Mouse (Mus musculus) midbrain, embryonic 15.5 days (tissue): ENCODE results near the gene Hspa12b. TPM values are rescaled to one million over a fixed set of nuclear protein-coding genes. Genes with fewer than 3 reads are reported as not detected.

Source experiments
- ATAC-seq: fragments of 200-750 bp; cut with Nextera tagmentation; replicated peaks from 2 replicates; pipeline ENCODE4 v1.8.0; 2017; ENCODE audit warnings: moderate TSS enrichment
- H3K27ac ChIP-seq: fragments of 300-500 bp; sonication (generic); 2 replicates; pipeline ENCODE4 v1.5.1; 2015; ENCODE audit warnings: mild to moderate bottlenecking, inconsistent platforms
- H3K27me3 ChIP-seq: fragments of 300-500 bp; sonication (generic); replicated peaks from 2 replicates; pipeline ENCODE4 v1.6.1; 2015; ENCODE audit warnings: inconsistent platforms
- H3K36me3 ChIP-seq: fragments of 300-500 bp; sonication (generic); replicated peaks from 2 replicates; pipeline ENCODE4 v1.6.1; 2015; ENCODE audit warnings: inconsistent platforms
- H3K4me1 ChIP-seq: fragments of 300-500 bp; sonication (generic); 2 replicates; pipeline ENCODE4 v1.6.1; 2015; ENCODE audit warnings: inconsistent platforms
- H3K4me2 ChIP-seq: fragments of 300-500 bp; sonication (generic); 2 replicates; pipeline ENCODE4 v1.6.1; 2015; ENCODE audit warnings: inconsistent platforms, mild to moderate bottlenecking, moderate library complexity
- H3K4me3 ChIP-seq: fragments of 300-500 bp; sonication (generic); 2 replicates; pipeline ENCODE4 v1.5.1; 2015; ENCODE audit warnings: mild to moderate bottlenecking, inconsistent platforms
- H3K9ac ChIP-seq: fragments of 300-500 bp; sonication (generic); 2 replicates; pipeline ENCODE4 v1.6.1; 2015; ENCODE audit warnings: mild to moderate bottlenecking, inconsistent platforms
- H3K9me3 ChIP-seq: fragments of 300-500 bp; sonication (generic); 2 replicates; pipeline ENCODE4 v1.6.1; 2016; ENCODE audit warnings: inconsistent platforms
- WGBS: fragments of 180-500 bp; shearing (Covaris S2); methylation state at CpG from one replicate; pipeline ENCODE4 v1.1.7; 2015; ENCODE audit warnings: mixed read lengths; 5-methylcytosine and 5-hydroxymethylcytosine counted together
- polyA plus RNA-seq: library from polyadenylated mRNA; unstranded; fragments of >200 nt; fragmentation: Nextera tagmentation; extraction: Ambion mirVana; gene quantifications from 2 replicates; pipeline ENCODE4 v1.2.1, GENCODE M21; 2015

Gene Hspa12b
- polyA plus RNA-seq, 1 experiment from 2014 or later = 4.6 TPM

DNA sequence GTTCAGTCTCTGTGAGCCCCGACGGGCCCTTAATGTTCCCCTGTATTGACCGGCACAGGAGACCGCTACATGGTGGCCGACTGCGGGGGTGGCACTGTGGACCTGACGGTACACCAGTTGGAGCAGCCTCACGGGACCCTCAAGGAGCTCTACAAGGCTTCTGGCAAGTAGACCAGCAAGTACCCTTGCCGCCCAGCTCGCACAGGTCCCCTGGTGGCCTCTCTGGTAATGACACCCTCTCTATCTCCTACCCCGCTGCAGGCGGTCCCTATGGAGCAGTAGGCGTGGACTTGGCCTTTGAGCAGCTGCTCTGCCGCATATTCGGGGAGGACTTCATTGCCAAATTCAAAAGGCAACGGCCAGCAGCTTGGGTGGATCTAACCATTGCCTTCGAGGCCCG is 15.5 kb downstream of the Hspa12b start:
- no peaks in the 10 kb centered on the region for H3K4me1 ChIP-seq
- no peaks in the 10 kb centered on the region for H3K9me3 ChIP-seq
- WGBS = 32% methylated on average over 18 of the region's 18 CpGs
- H3K36me3 ChIP-seq = peaks cover 25% of the 10 kb centered on the region; the same call in 1 of the 2 replicates
- ATAC-seq = no peak
- H3K9ac ChIP-seq = no peak overlapping the region
- no peak overlapping the region for H3K27ac ChIP-seq
- no peaks in the 10 kb centered on the region for H3K27me3 ChIP-seq
- no peak overlapping the region for H3K4me2 ChIP-seq
- no peak overlapping the region for H3K4me3 ChIP-seq

DNA sequence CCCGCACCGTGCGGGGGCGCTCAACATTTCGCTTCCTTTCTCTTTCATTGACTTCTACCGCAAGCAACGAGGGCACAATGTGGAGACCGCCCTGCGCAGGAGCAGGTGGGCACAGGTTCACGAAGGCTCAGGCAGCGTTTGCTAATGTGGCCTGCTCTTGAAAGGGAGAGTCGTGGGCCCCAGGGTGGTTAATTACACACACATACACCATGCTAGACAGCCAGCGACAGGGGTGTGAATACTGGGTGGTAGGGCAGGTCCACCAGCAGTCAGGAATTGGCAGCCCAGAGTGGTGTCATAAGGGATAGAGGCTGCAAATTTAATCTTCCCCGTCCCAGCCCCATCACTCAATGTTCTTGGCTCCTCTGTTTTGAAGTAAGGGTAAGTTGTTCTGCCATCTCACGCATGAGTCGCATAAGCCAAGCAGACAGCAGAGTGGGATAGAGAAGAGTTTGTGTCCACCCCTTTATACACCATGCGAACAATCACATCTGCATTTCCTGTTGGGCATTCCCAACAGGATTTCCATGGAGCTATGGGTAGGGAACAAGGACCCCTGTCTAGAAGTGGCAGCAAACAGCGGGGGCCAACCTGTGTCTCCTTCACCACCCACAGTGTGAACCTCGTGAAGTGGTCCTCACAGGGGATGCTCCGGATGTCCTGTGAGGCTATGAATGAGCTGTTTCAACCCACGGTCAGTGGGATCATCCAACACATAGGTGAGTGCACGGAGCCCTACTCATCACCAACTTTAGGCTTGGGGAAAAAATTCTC is 16.1 kb downstream of the Hspa12b start:
- ATAC-seq = no peak
- no peak overlapping the region for H3K4me2 ChIP-seq
- H3K27ac ChIP-seq = no peak overlapping the region
- H3K36me3 ChIP-seq = peaks cover 31% of the 10 kb centered on the region; the same call in 1 of the 2 replicates
- no peaks in the 10 kb centered on the region for H3K9me3 ChIP-seq
- no peak overlapping the region for H3K9ac ChIP-seq
- H3K4me1 ChIP-seq = no peaks in the 10 kb centered on the region
- no peak overlapping the region for H3K4me3 ChIP-seq
- no peaks in the 10 kb centered on the region for H3K27me3 ChIP-seq
- WGBS = 72% methylated on average over 22 of the region's 22 CpGs

DNA sequence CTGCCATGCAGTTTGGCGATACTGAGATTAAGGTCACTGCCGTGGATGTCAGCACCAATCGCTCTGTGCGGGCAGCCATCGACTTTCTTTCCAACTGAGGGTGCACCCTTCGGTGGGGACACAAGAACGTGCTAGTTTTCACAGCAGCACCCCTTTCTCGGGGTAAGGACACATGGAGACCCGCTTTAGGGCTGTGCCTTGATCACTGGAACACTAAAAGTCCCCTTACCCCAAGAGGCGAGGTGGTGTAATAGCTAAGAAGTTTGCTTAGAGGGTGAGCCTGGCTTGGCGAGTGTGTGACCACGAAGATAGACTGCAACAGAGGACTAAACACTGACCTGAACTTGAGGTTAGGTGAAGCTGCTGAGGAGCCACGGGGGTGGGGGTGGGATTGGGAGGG is 18.0 kb downstream of the Hspa12b start:
- Histone ChIP-seq H3K9me3 (no peaks in the 10 kb centered on the region), H3K4me1 (no peaks in the 10 kb centered on the region), H3K27ac (no peak overlapping the region), H3K4me3 (no peak overlapping the region), H3K36me3 (peaks cover 37% of the 10 kb centered on the region), H3K4me2 (no peak overlapping the region), H3K9ac (no peak overlapping the region), H3K27me3 (no peaks in the 10 kb centered on the region)
- WGBS = 76% methylated on average over 13 of the region's 13 CpGs
- no peak for ATAC-seq

DNA sequence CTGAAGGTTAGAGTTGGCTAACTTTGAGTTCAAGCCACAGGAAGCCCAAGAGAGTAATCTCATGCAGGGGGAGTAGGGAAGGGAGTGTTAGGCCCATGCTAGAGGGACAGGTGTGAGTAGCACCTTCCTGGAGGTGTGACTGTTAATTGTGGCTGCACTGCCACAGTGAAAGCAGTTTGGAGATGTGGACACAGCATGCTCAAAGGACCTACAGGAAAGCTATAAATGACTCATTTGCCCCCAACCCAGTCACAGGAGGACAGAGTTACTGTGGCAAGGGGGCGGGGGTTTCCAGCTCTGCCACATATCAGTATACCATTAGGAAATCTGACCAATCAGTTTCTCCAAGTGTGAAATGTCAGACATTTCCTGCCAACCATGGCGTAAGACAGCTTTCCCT is 18.5 kb downstream of the Hspa12b start:
- 95% methylated on average over 2 of the region's 2 CpGs for WGBS
- Histone ChIP-seq H3K27ac (no peak overlapping the region), H3K36me3 (peaks cover 37% of the 10 kb centered on the region), H3K4me1 (no peaks in the 10 kb centered on the region), H3K4me2 (no peak overlapping the region), H3K4me3 (no peak overlapping the region), H3K9ac (no peak overlapping the region), H3K9me3 (no peaks in the 10 kb centered on the region), H3K27me3 (no peaks in the 10 kb centered on the region)
- ATAC-seq = no peak

DNA sequence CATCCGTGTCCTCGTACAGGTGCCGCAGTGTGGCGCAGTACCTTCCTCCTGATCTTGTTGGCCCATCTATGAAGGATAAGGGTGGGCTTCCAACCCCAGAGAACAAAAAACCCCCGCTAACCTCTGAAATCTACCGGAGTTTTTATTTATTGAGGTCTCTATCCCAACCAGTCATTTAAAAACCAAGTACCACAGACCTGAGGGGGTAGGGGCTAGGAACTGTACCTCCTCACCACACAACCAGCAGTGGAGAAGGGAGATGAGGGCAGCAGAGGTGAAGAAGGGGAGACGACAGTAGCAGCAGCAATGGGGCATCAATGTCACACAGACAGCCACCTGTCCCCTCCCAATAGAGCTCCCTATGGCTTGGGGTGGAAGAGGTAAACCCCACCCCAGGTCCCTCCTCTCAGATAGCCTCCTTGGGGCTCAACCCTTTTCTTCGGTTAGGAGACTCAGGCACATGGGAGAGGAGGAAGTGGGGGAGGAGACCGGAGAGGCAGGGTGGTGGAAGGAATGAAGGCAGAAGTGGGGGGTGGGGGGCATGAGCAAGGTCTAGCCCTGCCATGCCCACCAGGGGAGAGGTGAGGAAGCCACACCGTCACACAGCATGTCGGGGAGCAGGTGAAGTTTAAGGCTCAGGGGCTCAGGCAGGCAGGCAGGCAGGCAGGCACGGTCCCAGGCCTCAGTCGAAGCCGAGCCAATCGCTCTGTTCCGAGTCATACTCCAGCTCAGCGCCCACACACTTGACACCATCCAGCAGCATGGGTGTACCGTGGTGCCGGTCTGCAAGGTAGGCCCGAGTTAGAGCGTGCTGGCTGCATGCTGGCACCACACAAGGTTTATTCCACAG is 19.3 kb downstream of the Hspa12b start:
- no peak overlapping the region for H3K4me3 ChIP-seq
- WGBS = 89% methylated on average over 21 of the region's 21 CpGs
- no peak overlapping the region for H3K27ac ChIP-seq
- H3K9ac ChIP-seq = no peak overlapping the region
- H3K27me3 ChIP-seq = no peaks in the 10 kb centered on the region
- ATAC-seq = no peak
- no peak overlapping the region for H3K4me2 ChIP-seq
- H3K4me1 ChIP-seq = no peaks in the 10 kb centered on the region
- peaks cover 37% of the 10 kb centered on the region for H3K36me3 ChIP-seq
- no peaks in the 10 kb centered on the region for H3K9me3 ChIP-seq

DNA sequence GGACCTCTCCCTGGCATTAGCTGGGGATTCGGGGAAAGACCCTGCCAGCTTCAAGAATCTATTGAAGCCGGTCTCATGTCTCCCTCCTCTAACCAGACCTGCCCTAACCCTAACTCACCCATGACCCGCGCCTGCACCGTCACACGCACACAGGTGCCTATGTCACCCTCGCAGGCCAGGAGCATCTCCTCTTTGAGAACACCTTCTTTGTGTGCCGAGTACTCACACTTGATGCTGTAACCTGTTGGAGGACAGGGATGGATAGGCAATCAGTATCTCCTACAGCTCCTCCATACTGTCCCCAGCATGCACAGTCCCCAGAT is 19.9 kb downstream of the Hspa12b start:
- no peaks in the 10 kb centered on the region for H3K27me3 ChIP-seq
- H3K27ac ChIP-seq = no peak overlapping the region
- H3K9me3 ChIP-seq = no peaks in the 10 kb centered on the region
- H3K4me2 ChIP-seq = no peak overlapping the region
- ATAC-seq = no peak
- peaks cover 37% of the 10 kb centered on the region for H3K36me3 ChIP-seq
- no peaks in the 10 kb centered on the region for H3K4me1 ChIP-seq
- WGBS = 95% methylated on average over 8 of the region's 8 CpGs
- no peak overlapping the region for H3K9ac ChIP-seq
- no peak overlapping the region for H3K4me3 ChIP-seq

DNA sequence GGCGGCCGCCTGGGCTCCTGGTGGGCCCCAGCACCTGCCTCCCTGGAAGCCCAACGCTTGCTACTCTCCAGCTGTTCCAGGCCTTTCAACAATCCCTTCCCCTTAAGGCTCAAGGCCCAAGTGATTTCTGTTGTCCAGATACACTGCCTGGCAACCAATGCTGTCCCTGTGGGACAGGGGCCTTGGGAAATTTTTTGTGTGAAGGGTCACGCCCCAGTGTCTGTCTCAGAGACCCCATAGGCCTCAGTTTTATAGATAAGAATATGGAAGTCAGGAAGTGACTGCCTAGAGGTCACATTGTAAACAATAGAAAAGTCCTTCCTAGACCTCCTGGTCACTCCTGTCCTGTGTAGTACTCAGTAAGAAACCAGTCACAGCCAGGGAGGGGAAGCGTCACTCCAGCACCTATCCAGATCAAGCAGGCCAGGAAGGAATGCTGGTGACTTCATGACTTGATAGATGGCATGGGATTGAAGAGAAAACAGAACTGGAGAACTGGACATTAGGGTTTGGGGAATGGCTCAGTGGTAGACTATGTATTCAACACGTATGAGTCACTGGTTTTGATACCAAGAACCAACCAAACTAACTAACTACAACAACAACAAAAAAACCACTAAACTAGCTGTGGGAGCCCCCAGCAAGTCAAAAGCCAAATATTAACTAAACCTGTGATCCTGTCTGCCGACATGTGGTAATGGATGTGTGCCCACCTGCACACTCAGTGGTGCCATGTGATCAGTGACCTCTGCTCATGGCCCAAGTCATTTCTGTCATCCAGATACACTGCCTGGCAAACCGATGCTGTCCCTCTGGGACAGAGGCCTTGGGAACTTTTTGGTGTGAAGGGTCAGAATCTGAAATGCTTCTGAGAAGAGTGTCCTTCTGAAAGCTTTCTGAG is 21.5 kb downstream of the Hspa12b start:
- Histone ChIP-seq H3K9ac (no peak overlapping the region), H3K4me2 (no peak overlapping the region), H3K27ac (no peak overlapping the region), H3K4me3 (no peak overlapping the region), H3K4me1 (no peaks in the 10 kb centered on the region), H3K9me3 (no peaks in the 10 kb centered on the region), H3K27me3 (no peaks in the 10 kb centered on the region), H3K36me3 (peaks cover 37% of the 10 kb centered on the region)
- no peak for ATAC-seq
- 94% methylated on average over 8 of the region's 8 CpGs for WGBS

DNA sequence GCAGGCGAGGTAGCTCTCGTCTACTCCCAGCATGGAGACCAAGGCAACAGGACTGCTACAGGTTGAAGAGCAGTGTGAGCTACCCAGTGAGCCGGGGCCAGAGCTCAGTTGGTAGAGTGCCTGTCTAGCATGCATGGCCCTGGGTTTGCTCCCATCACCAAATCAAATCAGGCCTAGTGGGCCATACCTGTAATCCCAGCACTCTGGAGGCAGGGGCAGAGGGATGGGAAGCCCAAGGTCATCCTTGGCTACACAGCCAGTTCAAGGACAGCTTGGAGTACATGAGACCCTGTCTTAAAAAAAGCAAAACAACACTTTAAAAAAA is 22.1 kb downstream of the Hspa12b start:
- Histone ChIP-seq H3K9me3 (no peaks in the 10 kb centered on the region), H3K4me2 (no peak overlapping the region), H3K27ac (no peak overlapping the region), H3K36me3 (peaks cover 37% of the 10 kb centered on the region), H3K4me1 (no peaks in the 10 kb centered on the region), H3K9ac (no peak overlapping the region), H3K27me3 (no peaks in the 10 kb centered on the region), H3K4me3 (no peak overlapping the region)
- WGBS = 96% methylated on average over 3 of the region's 3 CpGs
- no peak for ATAC-seq

DNA sequence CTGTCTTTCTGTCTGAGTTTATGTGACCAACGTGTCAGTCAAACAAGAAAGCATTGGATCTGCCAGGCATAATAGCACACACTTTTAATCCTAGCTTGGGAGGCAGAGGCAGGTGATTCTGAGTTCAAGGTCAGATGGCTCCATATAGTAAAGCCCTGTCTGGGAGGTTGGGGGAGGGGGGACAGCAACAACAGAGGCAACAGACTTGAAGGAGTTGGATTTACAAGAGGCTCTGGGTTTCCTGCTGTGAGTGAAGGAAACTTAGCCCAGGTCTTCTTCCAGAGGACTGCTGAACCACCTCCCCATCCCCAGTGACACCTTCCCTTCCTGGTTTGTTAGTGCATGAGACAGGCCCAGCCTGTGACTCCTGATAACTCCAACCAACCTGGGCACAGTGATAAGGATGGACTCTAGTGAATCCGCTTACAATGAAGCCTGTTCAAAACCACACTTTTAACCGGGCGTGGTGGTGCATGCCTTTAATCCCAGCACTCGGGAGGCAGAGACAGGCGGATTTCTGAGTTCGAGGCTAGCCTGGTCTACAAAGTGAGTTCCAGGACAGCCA is 25.2 kb downstream of the Hspa12b start:
- Histone ChIP-seq H3K4me1 (peaks cover 6% of the 10 kb centered on the region), H3K27me3 (no peaks in the 10 kb centered on the region), H3K9ac (no peak overlapping the region), H3K9me3 (no peaks in the 10 kb centered on the region), H3K4me3 (no peak overlapping the region), H3K36me3 (peaks cover 15% of the 10 kb centered on the region), H3K4me2 (no peak overlapping the region), H3K27ac (no peak overlapping the region)
- ATAC-seq = no peak
- WGBS = 87% methylated on average over 7 of the region's 7 CpGs

DNA sequence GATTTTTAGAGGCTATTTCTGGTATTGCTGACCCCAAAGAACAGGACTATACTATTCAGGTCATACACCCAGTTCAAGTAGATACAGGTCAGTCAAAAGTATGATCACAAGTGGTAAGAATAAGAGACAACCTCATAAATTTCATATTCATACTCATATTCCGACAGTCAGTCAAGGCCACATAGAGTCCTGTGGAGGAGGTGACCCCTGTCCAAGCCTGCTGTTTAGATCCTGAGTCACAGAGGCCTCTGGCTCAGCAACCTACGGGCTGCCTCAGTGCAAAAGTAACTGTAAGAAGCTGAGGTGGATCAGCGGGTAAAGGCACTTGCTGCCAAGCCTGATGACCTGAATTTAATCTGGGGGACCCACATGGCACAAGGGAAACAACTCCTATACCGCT is 27.0 kb downstream of the Hspa12b start:
- H3K4me1 ChIP-seq = peaks cover 24% of the 10 kb centered on the region
- no peak overlapping the region for H3K4me2 ChIP-seq
- 91% methylated on average over 4 of the region's 4 CpGs for WGBS
- no peak for ATAC-seq
- H3K9me3 ChIP-seq = no peaks in the 10 kb centered on the region
- no peaks in the 10 kb centered on the region for H3K27me3 ChIP-seq
- H3K4me3 ChIP-seq = no peak overlapping the region
- no peak overlapping the region for H3K9ac ChIP-seq
- H3K36me3 ChIP-seq = peaks cover 3% of the 10 kb centered on the region
- H3K27ac ChIP-seq = no peak overlapping the region

DNA sequence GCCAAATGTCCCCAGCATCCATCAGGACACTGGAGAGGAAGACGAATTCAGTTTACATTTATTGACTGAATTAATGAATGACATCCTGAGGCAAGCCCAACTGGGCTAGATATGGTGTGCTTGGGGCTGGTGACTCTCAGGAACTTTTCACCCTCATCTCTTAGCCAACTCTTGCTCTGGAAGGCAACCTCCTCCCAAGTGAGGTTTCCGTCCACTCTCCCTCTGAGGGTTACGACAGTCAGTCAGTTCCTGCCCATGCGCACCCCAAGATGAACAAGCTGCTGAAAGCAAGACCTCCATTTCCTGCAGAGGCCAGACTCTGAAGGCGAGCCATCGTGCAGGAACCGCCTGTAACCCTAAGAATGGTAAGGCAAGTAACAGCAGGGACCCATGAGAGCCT is 29.9 kb downstream of the Hspa12b start:
- WGBS = 96% methylated on average over 7 of the region's 7 CpGs
- Histone ChIP-seq H3K4me2 (no peak overlapping the region), H3K9me3 (no peaks in the 10 kb centered on the region), H3K27ac (no peak overlapping the region), H3K36me3 (no peaks in the 10 kb centered on the region; the same call in 1 of the 2 replicates), H3K4me1 (peaks cover 33% of the 10 kb centered on the region), H3K4me3 (no peak overlapping the region), H3K27me3 (no peaks in the 10 kb centered on the region), H3K9ac (no peak overlapping the region; the same call in 1 of the 2 replicates)
- no peak for ATAC-seq

DNA sequence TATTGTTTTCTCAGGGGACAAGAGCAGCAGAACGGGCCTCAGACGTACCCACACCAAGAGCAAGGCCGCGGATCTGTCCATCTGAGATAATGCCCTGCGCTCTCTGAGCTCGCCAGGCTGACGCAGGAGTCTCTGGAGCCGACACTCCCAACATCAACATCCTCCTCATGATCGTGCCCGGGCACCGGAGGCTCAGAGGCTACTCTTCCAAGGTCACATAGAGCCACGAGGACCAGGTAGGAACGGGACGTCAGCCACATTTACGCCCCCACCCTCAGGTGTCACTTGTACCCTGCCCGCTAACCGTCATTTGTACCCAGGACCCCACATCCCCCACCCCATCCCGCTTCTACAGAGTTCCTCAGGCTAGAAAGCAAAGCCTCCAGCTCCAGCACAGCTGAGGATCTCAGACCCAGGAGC is 32.4 kb downstream of the Hspa12b start:
- H3K4me1 ChIP-seq = peaks cover 33% of the 10 kb centered on the region
- H3K9ac ChIP-seq = peak overlapping the region; percentile 79
- no peaks in the 10 kb centered on the region for H3K36me3 ChIP-seq
- H3K4me3 ChIP-seq = peak overlapping the region; percentile 82
- H3K27ac ChIP-seq = peak overlapping the region; percentile 91
- 0% methylated on average over 18 of the region's 18 CpGs for WGBS
- no peaks in the 10 kb centered on the region for H3K27me3 ChIP-seq
- peak overlapping the region; percentile 78 for H3K4me2 ChIP-seq
- no peaks in the 10 kb centered on the region for H3K9me3 ChIP-seq
- peak; percentile 80 for ATAC-seq
